16 mouse cellular contexts compared by ENCODE assay signal in genomic region chr1:45700893-45701292, GRCm38 (mm10).
A peak's percentile ranks its signal among the peaks of the same experiment; 100 is the strongest.
DNase-seq lines count a peak whose midpoint lies in the region; ATAC-seq lines count a peak whose summit lies in the region.
"Had no signal": no experiment of that assay in that cellular context is flagged by ENCODE, and none has a peak within 500 bp of the region (broad histone marks: within the 10 kb centered on the region; RNA-seq: fewer than 3 reads in every experiment).

No protein-coding gene starts in this region.

- intact Hi-C loops in left cerebral cortex, postnatal 25 days (cut with DNase I) = no loop called here

- H3K9me3 ChIP-seq in heart, embryonic 13.5 days = no peaks in the 10 kb centered on the region; the same call in none of the 2 replicates
- no peaks in the 10 kb centered on the region for H3K9me3 ChIP-seq in heart, embryonic 16.5 days (replicated peaks; ENCODE audit: control insufficient read depth, low read length)
- H3K9me3 ChIP-seq in midbrain, embryonic 16.5 days (replicated peaks; ENCODE audit: control insufficient read depth, low read length, poor library complexity, severe bottlenecking) = no peaks in the 10 kb centered on the region
- H3K9me3 ChIP-seq: liver, embryonic 13.5 days had no signal

- H3K27ac ChIP-seq in heart, embryonic 13.5 days (replicated peaks) = peak overlapping the region; percentile 62
- H3K27ac ChIP-seq in heart, embryonic 16.5 days (ENCODE audit: low read length) = peak overlapping the region; percentile 5; the same call in 1 of the 2 replicates
- no peak overlapping the region for H3K27ac ChIP-seq in midbrain, embryonic 16.5 days (ENCODE audit: low read length)
- H3K27ac ChIP-seq: hindbrain, postnatal 0 days; liver, embryonic 13.5 days had no signal

- H3K4me3 ChIP-seq in heart, embryonic 13.5 days = no peak overlapping the region
- no peak overlapping the region for H3K4me3 ChIP-seq in heart, embryonic 16.5 days (ENCODE audit: low read length)
- no peak overlapping the region for H3K4me3 ChIP-seq in midbrain, embryonic 16.5 days (ENCODE audit: low read depth, low read length)
- H3K4me3 ChIP-seq: liver, embryonic 13.5 days had no signal

- H3K36me3 ChIP-seq in heart, embryonic 13.5 days = no peaks in the 10 kb centered on the region
- H3K36me3 ChIP-seq in heart, embryonic 16.5 days (ENCODE audit: control insufficient read depth, insufficient read depth) = no peaks in the 10 kb centered on the region
- no peaks in the 10 kb centered on the region for H3K36me3 ChIP-seq in midbrain, embryonic 16.5 days (ENCODE audit: control insufficient read depth, insufficient read depth, low read length)
- H3K36me3 ChIP-seq: liver, embryonic 13.5 days had no signal

- no peaks in the 10 kb centered on the region for H3K27me3 ChIP-seq in heart, embryonic 13.5 days (replicated peaks)
- H3K27me3 ChIP-seq in heart, embryonic 16.5 days (ENCODE audit: control insufficient read depth, insufficient read depth, low read length) = no peaks in the 10 kb centered on the region
- H3K27me3 ChIP-seq in midbrain, embryonic 16.5 days (ENCODE audit: control insufficient read depth, insufficient read depth, low read depth, low read length) = no peaks in the 10 kb centered on the region
- H3K27me3 ChIP-seq: liver, embryonic 13.5 days had no signal

- peak; percentile 8 to 29 for DNase-seq in cerebellum, postnatal 10 days
- DNase-seq in cerebellum, adult 11-12 months = no peak
- no peak for DNase-seq in heart, adult 11 months
- peak; percentile 79 for DNase-seq in 3T3-L1 (ENCODE audit: low read depth, low spot score)
- DNase-seq in left cerebral cortex, postnatal 25 days (ENCODE audit: low spot score in 2 of 2) = no peak
- DNase-seq: adrenal gland, adult 8-10 months; B cell, adult 2 months; kidney, adult 18-20 months; kidney, postnatal 36 days; liver, embryonic 13.5 days; midbrain, embryonic 14.5 days; right cerebral cortex, postnatal 25 days had no signal

- no peak overlapping the region for H3K4me2 ChIP-seq in heart, embryonic 13.5 days
- H3K4me2 ChIP-seq in heart, embryonic 16.5 days (ENCODE audit: low read depth, low read length) = no peak overlapping the region
- H3K4me2 ChIP-seq in midbrain, embryonic 16.5 days (ENCODE audit: low read length) = no peak overlapping the region
- H3K4me2 ChIP-seq: liver, embryonic 13.5 days had no signal

- ATAC-seq in heart, embryonic 13.5 days (ENCODE audit: extremely low read depth, insufficient number of reproducible peaks, low FRiP score, low TSS enrichment) = no peak
- no peak; the same call in 1 of the 2 replicates for ATAC-seq in heart, embryonic 16.5 days (replicated peaks; ENCODE audit: extremely low read depth, insufficient read depth, low FRiP score)
- ATAC-seq in midbrain, embryonic 16.5 days = no peak
- ATAC-seq: hindbrain, postnatal 0 days had no signal

- no peak overlapping the region for H3K9ac ChIP-seq in heart, embryonic 13.5 days
- no peak overlapping the region for H3K9ac ChIP-seq in heart, embryonic 16.5 days (ENCODE audit: low read length)
- H3K9ac ChIP-seq in midbrain, embryonic 16.5 days (ENCODE audit: low read depth, low read length) = no peak overlapping the region
- H3K9ac ChIP-seq: liver, embryonic 13.5 days had no signal

- H3K4me1 ChIP-seq in heart, embryonic 13.5 days = no peaks in the 10 kb centered on the region
- no peaks in the 10 kb centered on the region for H3K4me1 ChIP-seq in heart, embryonic 16.5 days (ENCODE audit: control insufficient read depth, insufficient read depth, low read length)
- no peaks in the 10 kb centered on the region for H3K4me1 ChIP-seq in midbrain, embryonic 16.5 days (ENCODE audit: control insufficient read depth, insufficient read depth, low read length)
- H3K4me1 ChIP-seq: liver, embryonic 13.5 days had no signal

- 31% methylated on average over 1 of the region's 1 CpGs for WGBS in heart, embryonic 13.5 days
- 22% methylated on average over 1 of the region's 1 CpGs for WGBS in heart, embryonic 16.5 days
- 54% methylated on average over 1 of the region's 1 CpGs for WGBS in midbrain, embryonic 16.5 days

Comparison
In these comparisons a context has a peak if more than half of its experiments do, and no peak if none do; other contexts are left out.
1. DNase-seq: peak in cerebellum, postnatal 10 days (2 of 2) and 3T3-L1 (single experiment); none in cerebellum, adult 11-12 months (single experiment), heart, adult 11 months (single experiment) and left cerebral cortex, postnatal 25 days (0 of 2).